Mouse (Mus musculus) urinary bladder, postnatal 36 days (tissue): ENCODE measurements around the gene Snx8.
"Not testable (repeated sequence)": the region's sequence is repeated elsewhere in the genome, so short reads cannot be mapped to it uniquely, and the experiment has no call there.

Experiments used
- DNase-seq, 2 experiments: peaks; one replicate each; pipeline ENCODE4 v3.0.0; 2022; ENCODE audit warnings: low spot score in 2 of 2, mixed read lengths in 1 of 2

Snx8 gene

DNA sequence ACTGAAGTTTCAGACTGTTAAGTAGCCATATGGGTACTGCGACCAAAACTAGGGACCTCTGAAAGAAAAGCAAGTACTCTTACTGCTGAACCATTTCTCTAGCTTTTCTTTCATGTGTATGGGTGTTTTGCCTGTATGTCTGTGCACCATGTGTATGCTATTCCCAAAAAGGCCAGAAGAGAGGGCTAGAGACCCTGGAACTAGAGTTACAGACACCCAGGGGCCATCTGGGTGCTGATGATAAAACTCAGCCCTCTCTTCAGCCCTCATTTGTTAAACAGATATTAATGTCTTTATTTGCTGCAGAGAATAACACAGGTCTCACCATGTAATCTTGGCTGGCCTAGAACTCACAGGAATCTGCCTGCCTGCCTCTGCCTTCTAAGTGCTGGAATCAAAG is 4.6 kb downstream of the Snx8 start:
- no peak for DNase-seq

DNA sequence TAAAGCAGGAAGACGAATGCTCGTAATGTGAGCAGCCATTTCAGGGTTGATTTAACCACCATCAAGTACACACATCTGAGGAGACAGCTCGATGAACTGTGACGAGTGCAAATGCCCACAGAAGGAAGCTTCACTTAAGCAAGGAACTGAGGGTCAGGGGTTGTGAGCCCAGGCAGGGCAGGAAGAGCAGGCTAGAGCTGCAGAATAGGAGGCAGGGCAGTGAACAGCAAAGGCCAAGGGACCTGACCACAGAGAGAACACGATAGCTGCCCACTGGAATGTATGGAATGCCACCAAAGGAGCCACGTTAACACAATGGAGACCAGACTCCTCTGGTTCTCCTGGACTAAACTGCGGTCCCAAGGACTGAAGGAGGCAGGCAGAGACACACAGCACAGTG is 5.5 kb downstream of the Snx8 start:
- DNase-seq, result no peak

DNA sequence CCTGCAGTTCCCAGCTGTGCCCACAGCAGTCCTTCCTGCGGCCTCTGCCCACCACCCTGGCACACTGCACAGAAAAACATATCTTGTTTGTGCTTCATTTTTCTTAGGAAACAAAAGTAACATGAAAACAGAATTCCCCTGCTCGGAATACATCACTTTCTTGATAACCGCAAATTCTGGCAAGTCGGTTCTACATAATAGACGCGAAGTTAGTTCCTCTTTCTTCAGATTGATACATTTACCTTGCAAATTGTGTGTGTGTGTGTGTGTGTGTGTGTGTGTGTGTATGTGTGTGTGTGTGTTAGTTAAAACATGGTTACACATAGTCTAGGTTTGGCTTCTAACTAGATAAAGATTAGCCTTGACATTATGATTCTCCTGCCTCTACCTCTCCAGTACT is 6.4 kb downstream of the Snx8 start:
- no peak for DNase-seq

DNA sequence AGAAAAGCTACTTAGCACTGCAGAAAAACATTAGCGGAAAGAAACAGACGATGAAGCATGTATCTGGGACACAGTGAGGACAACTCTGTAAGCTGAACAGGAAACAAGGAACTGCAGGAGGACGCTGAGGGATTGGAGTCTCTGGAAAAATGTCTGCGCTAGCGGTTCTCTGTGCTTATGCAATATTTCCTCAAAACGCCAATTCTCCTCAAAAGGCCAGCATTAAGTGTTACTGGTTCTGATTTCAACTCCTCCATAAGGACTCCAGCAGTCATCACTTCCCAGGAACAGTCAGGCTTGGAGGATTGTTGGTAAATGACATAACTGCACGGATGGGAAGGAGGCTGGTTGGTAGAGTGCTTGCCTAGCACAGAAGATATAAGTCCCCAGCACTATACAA is 7.9 kb downstream of the Snx8 start:
- no peak for DNase-seq

DNA sequence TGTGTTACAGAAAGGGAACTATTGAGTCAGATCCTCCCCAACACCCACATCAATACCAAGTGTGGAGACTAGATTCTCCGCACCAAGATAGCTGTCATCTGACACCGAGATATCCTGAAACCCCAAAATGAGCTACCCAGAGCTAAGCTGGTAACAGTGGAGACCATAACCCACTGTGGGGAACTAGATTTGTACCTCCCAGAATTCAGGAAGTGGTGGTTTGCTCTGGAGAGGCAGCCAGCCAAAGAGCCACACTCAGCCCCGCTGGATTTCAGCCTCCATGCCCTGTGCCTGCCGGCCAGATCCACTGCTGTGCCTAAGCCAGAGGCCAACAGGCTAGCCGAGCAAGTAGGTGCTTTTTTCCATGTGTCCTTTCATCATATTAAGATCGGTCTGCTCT is 9.8 kb downstream of the Snx8 start:
- no peak for DNase-seq

DNA sequence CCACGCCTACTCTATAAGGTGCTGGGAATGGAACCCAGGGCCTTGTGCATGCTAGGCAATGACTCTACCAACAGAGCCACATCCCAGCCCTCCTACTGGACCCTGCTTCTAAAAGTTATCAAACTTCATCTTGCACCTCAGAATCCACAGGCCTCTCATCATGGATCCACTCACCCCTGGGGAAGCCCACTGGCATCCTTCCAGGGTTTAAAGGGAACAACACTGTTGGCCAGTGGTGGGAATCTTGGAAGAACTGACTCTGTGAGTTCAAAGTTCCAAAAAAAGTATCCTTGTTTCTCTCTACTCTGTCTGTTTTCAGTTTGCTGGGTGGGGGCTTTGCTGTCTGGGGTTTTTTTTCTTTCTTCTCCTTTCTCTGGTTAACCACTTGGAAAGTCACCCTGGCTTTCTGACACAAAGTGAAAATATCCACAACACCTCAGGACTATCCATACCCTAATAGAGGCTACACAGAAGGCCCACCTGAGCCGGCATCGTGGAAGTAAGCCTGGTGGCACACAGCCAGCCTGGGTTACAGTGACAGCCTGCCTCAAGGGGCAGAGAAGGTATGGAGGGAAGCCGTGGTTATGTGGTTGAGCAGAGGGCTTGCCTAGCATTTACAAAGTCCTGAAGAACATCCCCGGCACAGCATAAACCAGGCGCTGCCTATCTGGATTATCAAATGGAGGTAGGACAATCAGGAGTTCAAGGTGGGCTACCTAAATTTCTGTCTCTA is 10.8 kb downstream of the Snx8 start:
- no peak for DNase-seq

DNA sequence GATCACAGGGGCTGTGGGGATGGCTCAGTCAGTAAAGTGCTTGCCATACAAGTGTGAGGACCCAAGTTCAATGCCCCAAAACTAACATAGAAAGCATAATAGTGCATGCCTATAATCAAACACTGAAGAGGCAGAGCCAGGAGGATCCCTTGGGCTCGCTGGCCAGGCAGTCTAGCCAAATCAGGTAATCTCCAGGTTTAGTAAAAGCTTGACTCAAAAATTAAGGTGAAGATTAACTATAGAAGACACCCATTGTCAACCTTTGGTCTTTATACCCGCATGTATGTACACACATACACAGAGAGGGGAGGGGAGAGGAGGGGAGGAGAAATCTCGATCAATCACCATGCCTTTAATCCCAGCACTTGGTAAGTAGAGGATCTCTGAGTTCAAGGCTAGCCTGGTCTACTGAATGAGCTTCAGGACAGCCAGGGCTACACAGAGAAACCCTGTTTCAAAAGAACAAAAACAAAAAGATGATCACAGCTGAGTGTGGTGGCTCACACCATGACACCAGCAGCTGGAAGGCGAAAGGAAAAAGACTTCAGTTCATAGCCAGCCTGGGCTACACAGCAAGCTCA is 13.7 kb downstream of the Snx8 start:
- no peak for DNase-seq

DNA sequence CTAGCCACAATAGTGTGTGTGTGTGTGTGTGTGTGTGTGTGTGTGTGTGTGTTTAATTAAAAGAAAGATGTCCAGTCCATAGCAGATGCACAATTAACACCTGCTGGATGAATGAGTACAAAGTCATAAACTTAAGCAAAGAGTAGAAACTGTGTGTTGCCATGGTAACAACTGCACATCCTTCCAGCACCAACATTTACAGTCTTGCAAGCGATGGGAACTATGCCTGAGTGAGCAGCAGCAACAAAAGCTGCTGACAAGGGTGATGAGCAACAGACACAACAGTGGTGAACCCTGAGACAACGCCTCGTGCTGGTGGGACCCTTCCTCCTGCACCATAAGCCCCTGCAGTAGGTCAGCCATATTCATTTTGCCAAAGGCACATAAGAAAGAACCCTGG is 14.8 kb downstream of the Snx8 start:
- no peak for DNase-seq

DNA sequence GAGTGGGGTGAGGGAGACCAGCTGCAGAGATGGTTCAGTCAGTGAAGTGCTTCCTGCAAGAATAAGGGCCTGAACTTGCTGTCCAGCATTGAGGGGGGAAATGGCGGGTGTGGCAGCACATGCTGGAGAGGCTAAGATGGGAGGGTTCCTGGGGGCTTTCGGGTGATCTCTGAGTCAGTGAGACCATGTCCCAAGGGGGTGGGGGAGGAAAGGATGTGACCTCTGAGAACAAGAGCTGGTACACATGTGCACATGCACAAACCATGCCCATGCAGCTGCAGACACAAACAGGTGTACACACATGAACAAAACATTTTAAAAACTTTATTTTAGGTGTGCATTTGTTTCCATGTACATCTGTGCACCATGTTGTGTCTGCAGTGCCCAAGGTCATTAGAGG is 15.4 kb downstream of the Snx8 start:
- no peak for DNase-seq

DNA sequence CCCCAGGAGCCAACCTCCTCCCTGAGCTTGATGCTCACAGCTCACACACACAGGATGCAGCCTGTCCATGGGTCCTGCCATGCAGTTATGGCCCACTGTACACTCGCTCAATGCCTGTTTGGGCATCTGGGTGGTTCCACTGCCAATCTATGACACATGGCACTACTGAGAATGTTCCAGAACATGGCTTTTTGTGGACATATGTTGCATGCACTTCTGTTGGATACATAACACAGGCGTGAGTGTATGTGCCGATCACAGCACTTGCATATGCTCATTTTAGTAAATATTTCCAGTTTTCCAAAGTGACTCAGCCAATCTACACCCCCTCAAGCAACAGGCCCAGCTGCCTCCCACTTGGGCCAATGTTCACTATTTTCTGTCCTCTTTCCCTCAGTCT is 17.4 kb downstream of the Snx8 start:
- no peak for DNase-seq

DNA sequence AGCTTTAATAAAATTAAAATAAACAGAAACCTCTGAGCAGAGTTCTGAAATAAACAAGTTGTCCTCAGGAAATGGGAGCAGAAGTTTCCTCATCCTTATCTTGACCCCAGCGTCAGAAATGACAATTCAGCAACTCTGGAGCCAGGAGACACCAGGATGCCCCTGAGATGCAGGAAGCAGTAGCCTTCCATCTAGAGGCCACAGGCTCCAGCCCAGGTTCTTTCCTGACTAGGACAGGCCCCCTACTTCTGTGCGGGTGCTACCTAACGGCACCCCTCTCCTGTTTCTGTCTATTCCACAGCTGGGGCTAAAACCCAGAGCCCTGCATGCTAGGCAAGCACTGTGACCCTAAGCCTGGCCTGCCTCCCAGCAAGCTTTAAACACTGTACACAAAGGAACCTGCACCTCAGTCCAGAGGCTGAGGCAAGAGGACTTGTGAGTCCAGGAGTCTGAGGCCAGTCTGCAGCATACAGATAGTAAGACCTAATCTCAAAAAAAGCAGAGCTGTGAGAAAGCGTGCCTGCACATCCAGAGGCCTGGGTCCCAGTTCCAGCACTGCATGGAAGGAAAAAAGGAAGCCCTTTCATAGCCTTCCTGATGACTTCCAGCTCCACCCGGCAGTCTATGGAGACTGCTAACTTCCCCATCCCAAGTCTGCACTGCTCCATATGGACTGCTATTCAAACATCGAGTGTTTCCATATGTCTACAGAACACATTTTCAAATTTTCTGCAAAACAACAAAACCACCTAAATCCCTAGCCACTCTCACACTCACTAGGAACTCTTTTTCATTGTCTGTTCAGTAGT is 18.4 kb downstream of the Snx8 start:
- DNase-seq, result peak; percentile 18 to 24

DNA sequence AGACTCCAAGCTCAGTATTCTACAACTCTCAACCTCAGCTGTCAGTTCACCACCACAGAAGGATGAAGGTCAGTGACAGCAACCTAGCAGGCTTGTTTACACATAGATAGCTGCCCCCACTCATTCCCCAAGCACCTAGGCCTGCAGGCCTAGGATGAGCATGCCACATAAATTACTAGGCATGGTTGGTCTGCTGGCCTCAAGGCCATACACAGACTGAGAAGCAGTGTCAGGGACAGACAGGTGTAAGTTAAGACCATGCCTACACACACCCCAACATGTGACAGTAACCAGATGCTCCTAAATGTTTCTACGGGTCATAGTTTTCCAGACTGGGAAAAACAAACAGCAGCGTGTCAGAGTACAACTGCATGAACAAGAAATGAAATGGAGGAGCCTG is 19.6 kb downstream of the Snx8 start:
- no peak for DNase-seq

DNA sequence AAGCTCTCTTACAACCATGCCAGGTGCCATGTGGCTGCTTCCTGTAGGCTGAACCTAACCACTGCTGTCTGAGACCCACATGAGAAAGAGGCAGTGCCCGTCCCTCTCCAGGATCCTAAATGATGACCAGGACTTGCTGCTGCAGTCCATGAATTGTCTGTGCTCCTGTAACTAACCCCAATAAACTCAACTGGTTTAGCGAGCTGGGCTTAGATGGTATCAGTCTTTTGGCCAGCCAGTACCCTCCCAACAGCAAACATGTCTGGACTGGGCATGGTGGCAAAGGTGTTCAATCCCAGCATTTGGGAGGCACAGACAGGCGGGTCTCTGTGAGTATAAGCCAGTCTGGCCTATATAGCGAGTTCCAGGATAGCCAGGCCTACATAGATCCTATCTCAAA is 20.1 kb downstream of the Snx8 start:
- DNase-seq, result peak; percentile 46 to 69

DNA sequence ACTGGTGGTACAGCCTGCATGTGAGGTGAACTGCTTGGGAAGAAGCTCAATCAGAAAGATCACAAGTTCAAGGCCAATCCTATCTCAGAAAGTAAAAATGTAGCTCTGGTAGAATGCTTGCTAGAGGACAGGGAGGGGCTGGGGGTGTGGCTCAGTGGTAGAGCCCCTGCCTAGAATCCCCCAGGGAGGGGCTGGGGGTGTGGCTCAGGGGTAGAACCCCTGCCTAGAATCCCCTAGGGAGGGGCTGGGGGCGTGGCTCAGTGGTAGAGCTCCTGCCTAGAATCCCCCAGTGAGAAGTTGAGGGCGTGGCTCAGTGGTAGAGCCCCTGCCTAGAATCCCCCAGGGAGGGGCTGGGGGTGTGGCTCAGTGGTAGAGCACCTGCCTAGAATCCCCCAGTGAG is 20.9 kb downstream of the Snx8 start:
- not testable (repeated sequence) for DNase-seq

DNA sequence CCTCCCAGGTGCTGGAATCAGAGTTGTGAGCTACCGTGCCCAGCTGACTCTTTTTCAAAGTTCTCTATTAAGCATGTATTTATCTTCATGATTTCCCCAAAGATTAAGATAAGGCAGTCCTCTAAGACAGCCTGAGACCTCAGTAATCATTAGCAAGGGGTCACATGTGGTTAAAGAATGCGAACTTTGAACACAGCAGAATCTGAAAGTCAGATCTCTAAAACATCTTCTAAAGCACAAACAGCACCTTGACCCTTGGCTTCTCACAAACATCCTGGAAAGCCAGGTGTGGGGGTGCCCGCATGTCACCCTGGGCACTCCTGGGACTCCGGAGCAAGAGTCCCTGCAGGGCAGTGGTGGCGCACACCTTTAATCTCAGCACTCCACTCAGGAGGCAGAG is 24.6 kb downstream of the Snx8 start:
- no peak for DNase-seq

DNA sequence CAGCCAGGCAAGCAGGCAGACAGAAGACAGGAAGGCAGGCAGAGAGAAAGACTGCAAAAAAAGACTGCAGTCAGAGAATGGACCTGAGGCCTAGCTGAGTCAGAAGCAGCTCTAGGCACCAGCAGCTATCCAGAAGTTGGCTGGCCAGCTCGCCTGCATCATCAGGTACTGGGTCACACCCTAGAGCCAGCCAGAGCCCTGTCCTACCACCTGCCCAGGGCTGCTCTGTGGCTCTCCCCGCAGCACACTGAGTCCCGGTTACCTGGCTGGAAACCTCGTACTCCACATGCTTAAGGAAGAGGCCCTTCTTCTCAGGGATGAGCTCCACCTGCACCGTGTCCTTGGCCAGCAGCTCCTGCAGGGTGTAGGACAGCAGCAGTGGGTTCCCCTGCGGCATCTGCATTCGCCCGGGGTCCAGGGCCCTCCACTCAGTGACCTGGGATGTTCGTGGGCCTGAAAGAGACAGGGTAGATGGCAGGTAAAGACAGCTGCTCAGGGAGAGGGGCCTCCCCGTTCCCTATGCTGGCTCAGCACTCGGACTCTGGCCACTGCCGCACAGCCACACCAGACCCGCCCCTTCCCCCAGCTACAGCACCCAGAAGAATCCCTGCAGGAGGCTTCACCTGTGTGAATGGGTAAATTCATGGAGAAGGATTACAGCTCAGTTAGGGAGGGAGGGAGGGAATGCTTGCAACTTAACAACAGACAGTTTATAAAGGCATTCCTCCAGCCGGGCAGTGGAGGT is 29.0 kb downstream of the Snx8 start:
- DNase-seq, result no peak

DNA sequence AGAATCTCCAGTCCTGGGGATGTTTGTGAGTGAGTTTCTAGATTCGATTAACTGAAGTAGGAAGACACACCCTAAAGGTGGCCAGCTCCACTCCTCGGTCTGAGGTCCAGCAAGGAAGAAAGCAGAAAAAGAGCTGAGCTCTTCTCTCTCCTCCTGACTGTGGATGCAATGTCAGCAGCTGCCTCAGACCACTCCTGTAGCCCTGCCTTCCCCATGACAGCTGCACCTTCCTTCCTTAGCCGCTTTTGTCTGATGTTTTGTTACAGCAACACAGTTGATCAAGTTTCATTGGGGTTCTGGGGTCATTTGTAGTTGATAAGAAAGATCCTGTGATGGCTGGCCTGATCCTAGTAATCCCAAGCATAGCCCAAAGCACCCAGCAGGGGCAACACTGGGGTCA is 31.6 kb downstream of the Snx8 start:
- DNase-seq, result no peak

DNA sequence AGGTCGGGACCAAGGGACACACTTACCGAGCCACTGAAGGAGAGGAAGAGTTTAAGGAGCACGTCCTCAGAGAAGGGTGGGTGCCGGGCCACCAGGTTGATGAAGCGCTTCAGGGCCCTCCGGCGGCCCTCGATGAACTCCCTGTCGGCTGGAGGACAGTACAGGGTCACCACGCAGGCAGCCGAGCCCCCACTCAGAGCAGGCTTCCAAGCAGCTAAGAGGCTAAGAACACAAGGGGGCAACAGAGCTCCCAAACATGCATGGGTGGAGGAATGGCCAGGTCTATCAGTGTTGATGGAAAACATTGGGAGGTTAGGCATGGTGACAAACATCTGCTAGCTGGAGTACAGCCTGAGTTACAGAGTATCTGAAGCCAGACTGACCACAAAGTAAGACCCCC is 33.1 kb downstream of the Snx8 start:
- no peak for DNase-seq

DNA sequence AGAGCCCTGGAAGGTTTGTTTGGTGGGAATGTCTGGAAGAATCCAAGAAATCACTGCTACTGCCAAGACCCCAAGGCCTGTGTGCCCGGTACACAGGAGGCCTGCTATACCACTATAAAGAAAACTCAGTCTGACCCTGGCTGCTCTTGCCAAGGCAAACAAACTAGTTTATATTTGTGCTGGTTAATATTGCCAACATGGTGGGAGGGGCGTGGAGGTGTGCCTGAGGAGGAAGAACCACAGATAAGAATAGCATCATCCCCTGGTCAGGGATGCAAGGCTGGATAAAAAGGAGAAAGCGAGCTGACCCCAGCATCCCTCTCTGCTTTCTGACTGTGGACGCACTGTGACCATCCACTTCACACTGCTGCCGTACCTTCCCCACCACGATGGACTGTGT is 36.7 kb downstream of the Snx8 start:
- DNase-seq, result no peak

DNA sequence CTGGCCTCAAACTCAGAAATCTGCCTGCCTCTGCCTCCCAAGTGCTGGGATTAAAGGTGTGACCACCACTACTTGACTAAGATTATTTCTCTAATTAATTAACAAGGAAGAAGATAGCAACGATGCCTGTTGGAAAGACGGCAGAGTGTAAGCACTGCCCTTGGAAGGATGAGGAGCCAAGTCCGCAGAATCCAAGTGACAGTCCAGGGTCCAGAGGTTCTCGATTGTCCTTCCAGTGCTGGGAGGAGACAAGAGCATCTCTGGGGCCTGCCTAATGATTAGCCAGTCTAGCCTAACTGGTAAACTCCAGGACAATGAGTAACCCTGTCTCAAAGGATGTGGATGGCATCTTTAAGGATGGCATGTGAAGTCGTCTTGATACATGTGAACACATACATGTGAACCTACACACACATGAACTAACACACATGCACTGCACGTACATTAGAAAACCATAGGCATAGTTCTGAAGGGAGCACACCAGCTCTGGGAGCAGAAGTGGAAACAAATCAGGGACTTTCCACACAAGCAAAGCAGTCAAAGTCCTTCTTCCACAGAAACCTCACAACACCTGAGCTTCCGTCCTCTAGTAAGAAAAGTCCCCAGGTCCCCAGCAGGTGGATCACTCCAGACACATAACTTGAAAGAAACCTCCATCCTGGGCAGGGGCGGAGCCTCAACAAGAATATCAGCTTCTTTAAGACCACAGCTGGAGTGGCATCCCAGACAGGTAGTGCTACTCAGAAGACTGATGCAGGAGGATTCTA is 38.1 kb downstream of the Snx8 start:
- DNase-seq, result no peak

DNA sequence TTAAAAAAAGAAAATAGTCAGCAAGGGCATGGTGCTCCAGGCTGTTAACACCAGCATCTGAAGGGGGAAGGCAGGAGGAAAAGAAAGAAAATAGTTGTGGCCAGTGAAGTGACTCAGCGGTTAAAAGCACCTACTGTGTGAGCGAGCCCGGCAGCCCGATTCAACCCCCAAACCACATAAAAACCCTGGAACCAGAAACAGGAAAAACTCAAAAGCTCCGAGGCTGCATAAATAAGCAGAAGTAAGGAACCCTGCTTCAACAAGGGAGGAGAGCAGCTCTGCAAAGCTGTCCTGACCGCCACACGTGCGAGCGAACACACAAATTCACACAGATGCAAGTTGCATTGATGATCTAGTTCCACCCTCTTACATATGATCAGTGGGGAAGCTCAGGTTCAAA is 39.2 kb downstream of the Snx8 start:
- DNase-seq, result no peak

DNA sequence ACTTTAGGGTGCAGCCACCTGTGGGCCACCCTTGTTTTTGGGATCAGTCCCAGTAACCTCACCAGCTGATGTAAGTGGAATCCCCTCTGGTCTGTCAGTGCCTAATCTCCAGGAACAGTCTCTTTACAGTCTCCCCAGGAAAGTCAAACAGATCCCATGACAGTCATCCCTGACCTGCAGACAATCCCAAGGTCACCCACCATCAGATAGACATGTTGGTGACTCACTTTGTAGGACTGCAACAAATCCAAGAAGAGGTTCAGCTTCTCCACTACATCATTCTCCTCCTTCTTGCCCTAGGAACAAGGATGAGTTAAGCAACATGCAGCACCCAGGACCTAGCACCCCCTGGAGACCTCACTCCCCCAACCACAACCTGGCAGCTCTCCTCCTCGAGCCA is 43.0 kb downstream of the Snx8 start:
- no peak for DNase-seq
